Mouse (Mus musculus) left cerebral cortex, adult 18-20 months (tissue): ENCODE data around the gene Map3k20. TPM values are rescaled to one million over a fixed set of nuclear protein-coding genes. Genes with fewer than 3 reads are reported as not detected.
A peak's percentile ranks its signal among the peaks of the same experiment; 100 is the strongest.

Experiments
- DNase-seq, 2 experiments: peaks; one replicate each; pipeline ENCODE4 v3.0.0; 2021 to 2022; ENCODE audit warnings: low spot score in 2 of 2, mixed read lengths in 1 of 2
- total RNA-seq, 2 experiments: library from RNA; stranded (reverse); gene quantifications; 2 replicates each; pipeline ENCODE4 v1.2.3; 2021

The Map3k20 gene
- total RNA-seq, 2 experiments from 2014 or later = 8.7 to 10.1 TPM

DNA sequence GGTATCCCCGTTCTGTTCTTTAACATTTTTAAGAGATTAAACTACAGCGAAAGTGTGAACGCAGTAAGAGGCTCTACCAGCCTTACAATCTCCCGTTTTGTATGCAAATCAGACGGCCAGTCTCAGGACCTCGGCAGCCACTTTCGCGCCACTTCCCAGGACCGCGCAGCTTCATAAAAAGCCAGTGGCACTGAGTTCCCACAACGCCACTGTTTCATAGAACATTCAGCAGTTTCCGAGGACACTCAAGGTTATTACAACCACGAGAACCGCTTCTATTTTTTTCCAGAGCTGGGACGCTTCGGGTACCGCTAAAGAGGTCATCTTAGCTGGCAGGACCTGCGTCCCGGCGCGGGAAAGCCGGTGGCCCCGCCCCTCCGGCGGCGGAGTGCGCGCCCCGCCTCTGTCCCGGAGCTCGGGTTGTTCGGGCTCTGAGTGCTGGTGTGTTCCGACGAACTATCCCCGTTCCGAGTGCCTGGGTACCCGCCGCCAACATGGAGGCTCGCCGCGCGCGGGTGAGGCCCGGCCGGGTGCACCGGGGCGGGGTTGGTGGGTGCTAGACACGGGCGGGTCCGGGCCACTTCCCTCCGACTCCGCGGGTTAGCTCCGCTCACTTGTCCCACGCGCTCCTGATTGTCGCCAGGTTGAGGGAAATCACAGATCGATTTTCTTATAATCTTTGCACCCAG lies 190.5 kb downstream of the Map3k20 start, which contains the start of gene Cdca7:
Cdca7 (plus strand) TSS at position 363 of the 689 bp plus-strand sequence.
- DNase-seq = peak; percentile 27 to 48

DNA sequence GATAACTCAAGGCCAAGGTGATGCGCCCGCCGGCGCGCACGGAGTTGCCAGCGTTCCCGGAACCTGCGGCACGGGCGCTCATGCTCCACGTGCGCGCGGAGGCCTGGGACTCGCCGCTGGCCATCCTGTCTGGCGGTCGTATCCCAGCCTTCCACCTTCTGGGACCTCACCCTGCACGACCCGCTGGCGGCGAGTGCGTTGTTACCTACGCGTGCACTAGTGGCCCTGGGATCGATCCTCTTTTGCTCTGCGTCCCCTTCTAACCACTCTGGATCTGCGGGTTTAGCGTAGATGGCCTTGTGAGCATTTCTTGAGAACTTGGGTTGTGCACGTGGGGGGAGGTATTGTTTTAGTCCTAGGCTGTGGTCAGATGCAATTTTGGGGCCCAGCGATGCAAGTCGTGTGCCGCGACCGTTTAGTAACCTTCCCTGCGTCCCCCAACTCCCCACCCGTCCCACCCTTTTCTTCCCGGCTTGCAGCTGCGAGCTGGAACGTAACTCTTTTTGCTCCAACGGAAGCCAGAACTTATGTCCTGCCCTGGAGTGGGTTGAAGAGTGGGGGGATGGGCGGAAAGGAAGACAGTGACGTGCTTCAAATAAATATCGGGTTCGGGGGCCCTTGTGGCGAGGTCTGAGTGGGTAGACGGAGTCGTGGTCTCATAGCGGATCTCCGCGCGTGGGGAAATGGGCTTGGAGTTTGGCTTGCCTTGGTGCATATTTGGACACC lies 191.2 kb downstream of the Map3k20 start:
- DNase-seq = peak in 1 of 2 experiments; percentile 23

GRCm38 (mm10) chr2:72477221-72477620 lies 191.8 kb downstream of the Map3k20 start:
- no peak for DNase-seq

GRCm38 (mm10) chr2:72478176-72478575 lies 192.7 kb downstream of the Map3k20 start:
- DNase-seq = no peak

DNA sequence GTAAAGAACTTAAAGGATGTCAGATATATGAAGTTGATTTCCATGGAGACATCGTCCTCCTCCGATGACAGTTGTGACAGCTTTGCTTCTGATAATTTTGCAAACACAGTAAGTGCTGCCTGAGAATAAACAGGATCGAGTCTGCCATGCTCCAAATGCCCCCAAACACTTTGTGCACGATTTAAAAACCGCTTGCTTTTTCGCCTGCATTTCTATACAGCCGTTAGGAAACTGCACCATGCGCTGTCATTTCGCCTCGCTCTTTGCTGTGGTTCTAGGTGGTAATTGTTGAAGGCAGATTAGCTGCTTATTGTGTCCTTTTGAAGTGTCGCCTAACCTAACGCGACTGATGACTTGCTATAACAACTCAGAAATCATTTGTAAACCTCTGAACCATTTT lies 193.5 kb downstream of the Map3k20 start:
- DNase-seq = no peak

DNA sequence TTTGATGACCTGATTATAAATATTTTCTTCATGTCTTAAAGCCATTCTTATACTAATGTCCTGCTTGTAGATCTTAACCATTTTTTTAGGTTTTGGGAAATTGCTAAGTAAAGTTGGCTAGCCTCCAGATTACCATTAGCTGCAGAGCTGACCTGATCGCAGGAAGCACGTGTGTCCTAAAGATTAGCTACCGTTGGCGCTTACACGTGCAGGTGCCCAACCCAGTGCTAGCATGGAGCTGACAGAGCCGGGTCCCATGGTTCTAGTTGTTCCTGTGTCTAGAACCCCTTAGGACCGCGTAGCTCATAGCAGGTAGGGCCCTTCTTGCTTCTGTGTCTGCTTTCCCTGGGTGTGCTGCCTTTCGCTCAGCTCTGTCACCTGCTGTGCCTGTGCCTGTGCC lies 194.4 kb downstream of the Map3k20 start:
- no peak for DNase-seq

- no peak for DNase-seq
Observed at GRCm38 (mm10) chr2:72491650-72492049, 206.2 kb downstream of the Map3k20 start.

Other genes with a start within 250 kb of the Map3k20 start
- 1 to 10 TPM; 3.2 to 4.0 TPM for gene Cdca7, start 190.5 kb downstream of the Map3k20 start, total RNA-seq